Mouse (Mus musculus) brain, embryonic 18.5 days (tissue): ENCODE measurements at regions not wholly inside any gene's neighbourhood (a gene's known extent, or its start where the extent isn't known, plus 50 kb on each side); places are given as distances from the start of the nearest gene placed in this dataset.

Experiments used
- DNase-seq: peaks from one replicate; pipeline ENCODE4 v3.0.0-alpha.2; 2012; ENCODE audit warnings: low read depth, low spot score

DNA sequence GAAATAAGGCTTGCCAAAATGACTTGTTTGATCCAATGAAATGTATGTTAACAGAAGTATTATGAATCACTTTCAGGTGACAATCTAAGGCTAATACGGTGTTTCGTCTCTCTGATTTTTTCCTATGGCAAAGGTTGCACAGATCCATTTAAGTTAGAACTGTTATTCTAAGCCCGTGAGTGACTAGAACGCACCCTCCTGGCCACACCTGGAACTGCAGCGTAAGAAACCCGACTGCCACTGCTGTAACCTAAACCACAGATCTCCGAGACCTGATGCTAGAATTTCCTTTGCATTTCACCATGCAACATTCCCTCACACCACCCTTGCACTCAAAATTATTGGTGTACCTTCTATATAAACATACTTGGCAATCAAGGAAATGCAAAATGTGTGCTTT is 2160.6 kb upstream of the Gm7489 start:
- no peak for DNase-seq

DNA sequence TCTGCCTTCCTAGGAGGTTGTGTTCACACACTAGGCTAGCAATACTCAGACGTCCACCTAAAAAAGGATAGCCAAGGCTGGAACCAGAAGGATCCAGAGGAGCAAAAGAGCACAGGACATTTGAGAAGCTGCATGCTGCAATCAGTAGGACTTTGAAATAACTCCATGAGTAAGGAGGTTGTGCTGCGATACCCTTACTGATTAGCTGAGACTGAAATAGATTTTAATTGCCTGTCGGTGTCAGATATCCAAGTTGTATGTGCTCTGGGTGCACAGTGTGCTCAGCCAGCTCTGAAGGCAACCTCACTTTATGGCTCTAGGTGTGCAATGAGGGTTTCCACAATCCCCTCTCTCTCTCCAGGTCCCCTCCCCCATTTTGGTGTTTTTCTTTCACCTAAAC is 2159.2 kb upstream of the Gm7489 start:
- no peak for DNase-seq

DNA sequence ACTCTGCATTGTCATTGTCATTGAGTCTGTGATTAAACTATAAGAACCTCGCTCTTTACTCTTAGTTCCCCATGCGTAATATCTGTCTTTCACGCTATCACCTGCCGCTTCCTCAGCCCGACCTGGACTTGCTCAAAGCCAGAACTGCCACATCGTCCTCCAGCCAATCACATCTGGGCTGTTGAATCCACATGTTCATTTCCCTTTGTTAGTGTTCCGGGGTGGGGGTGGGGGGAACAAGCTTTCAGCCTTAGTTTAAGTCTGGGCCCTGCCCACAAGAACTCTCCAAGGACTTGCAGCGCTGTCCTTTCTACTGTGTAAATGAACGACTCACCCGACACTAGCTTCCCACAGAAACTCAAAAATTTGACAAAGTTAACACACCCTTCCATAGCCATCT is 2154.6 kb upstream of the Gm7489 start:
- DNase-seq = no peak

DNA sequence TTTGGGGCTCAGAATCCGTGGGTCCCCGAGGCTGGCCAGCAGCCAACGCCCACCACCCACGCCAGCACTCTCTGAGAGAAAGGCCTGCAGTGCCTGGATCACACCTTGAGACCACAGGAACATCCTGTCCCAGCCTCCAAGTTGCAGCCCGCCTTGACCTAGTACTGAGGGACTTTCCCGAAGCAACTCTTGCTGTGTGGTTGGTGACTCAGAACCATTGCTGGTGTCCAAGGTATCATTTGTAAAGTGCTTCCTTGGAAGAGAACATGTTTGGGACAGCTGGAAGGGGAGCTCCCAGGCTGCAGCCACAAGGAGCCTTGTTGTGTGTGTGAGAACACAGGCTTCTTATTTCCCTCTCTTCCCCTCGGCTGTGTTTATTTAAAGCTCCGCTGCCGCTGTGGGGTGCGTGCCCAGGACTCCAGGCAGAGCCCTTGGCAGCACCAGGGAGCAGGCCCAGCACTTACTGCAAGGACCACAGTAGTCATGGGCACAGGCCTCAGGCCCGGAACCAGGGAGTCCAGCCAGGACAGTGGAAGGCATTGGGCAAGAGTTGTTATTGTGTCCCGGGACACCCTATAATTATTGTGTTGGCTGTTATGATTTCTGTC is 2153.8 kb upstream of the Gm7489 start:
- no peak for DNase-seq

DNA sequence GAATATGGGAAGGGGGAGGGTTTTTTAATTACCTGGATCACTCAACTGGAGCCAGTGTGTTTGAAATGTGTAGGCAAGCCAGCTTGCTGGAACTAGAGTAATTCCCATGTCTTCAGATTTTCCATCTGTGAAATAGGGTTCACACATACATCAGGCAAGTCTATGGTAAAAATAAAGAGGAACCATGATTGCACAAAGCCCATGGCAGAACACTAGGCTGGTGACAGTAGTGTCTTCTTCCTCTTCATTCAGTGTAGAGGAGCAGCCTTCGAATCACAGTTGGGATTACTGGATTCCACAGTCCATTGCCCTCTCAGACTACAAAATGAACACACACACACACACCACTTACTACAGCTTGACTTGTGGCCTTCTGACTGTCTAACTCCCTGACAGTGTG is 2150.5 kb upstream of the Gm7489 start:
- DNase-seq = no peak
